Comparison of ENCODE assay signal across 8 mouse cellular contexts in the genomic region with DNA sequence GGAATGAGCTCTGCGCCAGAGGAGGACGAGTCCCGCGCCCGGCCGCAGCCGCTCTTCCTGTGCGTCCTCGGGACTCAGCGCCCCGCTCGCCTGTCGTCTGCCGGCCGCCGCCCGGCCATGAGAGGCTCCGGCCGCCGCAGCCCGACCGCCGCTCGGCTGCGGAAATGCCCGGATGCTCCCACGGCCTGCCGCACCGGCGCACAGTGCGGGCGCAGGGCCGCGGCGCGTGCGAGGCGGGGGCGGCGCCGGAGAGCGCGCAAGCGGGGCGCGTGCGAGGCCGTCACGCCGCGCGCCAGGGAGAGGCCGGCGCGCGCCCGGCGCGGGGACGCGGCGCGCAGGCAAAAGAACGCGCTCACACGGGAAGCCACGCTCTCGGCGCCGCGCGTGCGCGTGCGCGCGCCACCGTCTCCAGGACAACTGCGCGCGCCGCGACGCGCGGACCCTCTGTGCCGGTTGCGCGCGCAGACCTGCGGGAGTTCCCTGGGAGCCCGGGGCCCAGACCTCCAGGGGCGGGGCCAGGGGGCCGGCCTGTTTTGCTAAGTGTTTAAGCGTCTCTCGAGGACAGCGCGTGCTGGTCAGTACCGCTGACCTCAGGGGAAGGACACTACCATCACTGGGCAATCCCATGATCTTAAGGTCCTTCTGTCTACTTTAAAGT. TPM values are rescaled to one million over a fixed set of nuclear protein-coding genes. Genes with fewer than 3 reads are reported as not detected.
DNase-seq lines count a peak whose midpoint lies in the region; ATAC-seq and TF ChIP-seq lines count a peak whose summit lies in the region.

TSS of gene Dmxl2 (minus strand) at position 174 of the 658 bp plus-strand sequence.

- peak within 1 kb of the TSS; percentile 98 for H3K9ac ChIP-seq in hindbrain, embryonic 14.5 days

- H3K27ac ChIP-seq in hindbrain, embryonic 14.5 days: peak within 1 kb of the TSS; percentile 91

- no peaks in the 10 kb centered on the region for H3K36me3 ChIP-seq in hindbrain, embryonic 14.5 days (replicated peaks; ENCODE audit: control insufficient read depth, insufficient read depth)

- H3K4me2 ChIP-seq in hindbrain, embryonic 14.5 days (replicated peaks): peak within 1 kb of the TSS; percentile 70

- under 1% methylated on average over 70 of the region's 99 CpGs for WGBS in hindbrain, embryonic 14.5 days

- peak within 1 kb of the TSS; percentile 97 for H3K4me3 ChIP-seq in hindbrain, embryonic 14.5 days (replicated peaks; ENCODE audit: low read length)

- no peaks in the 10 kb centered on the region for H3K9me3 ChIP-seq in hindbrain, embryonic 14.5 days (ENCODE audit: control insufficient read depth, low read length)

- H3K27me3 ChIP-seq in Patski: no peaks in the 10 kb centered on the region
- no peaks in the 10 kb centered on the region for H3K27me3 ChIP-seq in hindbrain, embryonic 14.5 days (ENCODE audit: control insufficient read depth, insufficient read depth, low read length)

- H3K4me1 ChIP-seq in hindbrain, embryonic 14.5 days (replicated peaks; ENCODE audit: control insufficient read depth, insufficient read depth, low read length): peaks cover 23% of the 10 kb centered on the region

- CTCF ChIA-PET in Patski (lab: Charles Lee): no interaction called here

- ATAC-seq in Patski: peak; percentile 70
- peak; percentile 94 for ATAC-seq in hindbrain, embryonic 14.5 days (ENCODE audit: low FRiP score)

- TF ChIP-seq CTCF in Patski (IDR thresholded peaks at IDR 0.05): no peak

- DNase-seq in Patski (ENCODE audit: low read depth, low spot score): peak; percentile 37
- DNase-seq in cerebellum, adult 9-11 months: peak; percentile 93
- peak; percentile 72 to 73 for DNase-seq in frontal cortex, postnatal 25 days (ENCODE audit: low spot score in 2 of 2)
- DNase-seq in hindbrain, embryonic 14.5 days (ENCODE audit: low spot score): peak; percentile 93
- peak; percentile 86 for DNase-seq in left cerebral cortex, adult 11 months (ENCODE audit: low spot score)
- peak; percentile 95 for DNase-seq in lung, postnatal 36 days
- DNase-seq in retina, embryonic 14.5 days (ENCODE audit: low spot score): peak; percentile 98
- peak; percentile 73 to 74 for DNase-seq in urinary bladder, adult 18-20 months (ENCODE audit: low spot score in 2 of 2)

- POLR2A ChIA-PET in Patski (lab: Charles Lee): no interaction called here

- in situ Hi-C loops in Patski (cut with MboI; ENCODE audit: low pct_unique_long_range_greater_than_20kb): no loop called here

RNA-seq across cellular contexts. Expression of gene Dmxl2, which starts in this region (rescaled TPM):
- 11.3 TPM for polyA plus RNA-seq in Patski (2021)
- 71.2 and 71.8 TPM in 2 replicates for polyA plus RNA-seq in hindbrain, embryonic 14.5 days (2014; fragmentation: Nextera tagmentation; extraction: Ambion mirVana)

Comparison
In these comparisons a context has a peak if more than half of its experiments do, and no peak if none do; other contexts are left out.
1. Peak in every context shown above with its lines: DNase-seq, ATAC-seq, H3K4me3 ChIP-seq and H3K27ac ChIP-seq.
2. DNase-seq: peak in every context shown above with its lines; median percentile 98 in retina, embryonic 14.5 days; 95 in lung, postnatal 36 days; 93 in cerebellum, adult 9-11 months; 93 in hindbrain, embryonic 14.5 days; 86 in left cerebral cortex, adult 11 months; 74 in urinary bladder, adult 18-20 months; 72 in frontal cortex, postnatal 25 days; 37 in Patski.